Mouse (Mus musculus) ES-Bruce4 (cell line): ENCODE results near the gene Slc2a13.

Experiments used
- CTCF ChIP-seq: IDR thresholded peaks from one replicate; pipeline ENCODE4 v1.8.1; 2011; ENCODE audit warnings: low read depth, low read length
- EP300 ChIP-seq: IDR thresholded peaks from 2 replicates; pipeline ENCODE4 v1.6.1; 2011; ENCODE audit warnings: low read depth, low read length; ENCODE audit not compliant: insufficient read depth
- POLR2A ChIP-seq: IDR thresholded peaks from one replicate; pipeline ENCODE4 v1.8.1; 2011; ENCODE audit warnings: low read length; ENCODE audit not compliant: insufficient read depth

GRCm38 (mm10) chr15:91382606-91383005 is 190.5 kb downstream of the Slc2a13 start:
- TF ChIP-seq POLR2A (no peak), CTCF (no peak), EP300 (no peak)
